Mouse (Mus musculus): ENCODE data around the gene Rgs21.

- TF ChIP-seq CTCF (IDR thresholded peaks at IDR 0.05; ENCODE audit: insufficient read depth, low read depth, low read length) (no peak), POLR2A (IDR thresholded peaks at IDR 0.05; ENCODE audit: insufficient read depth, low read depth, low read length) (no peak)
These were observed 22.9 kb downstream of the Rgs21 start for GRCm38 (mm10) chr1:144544497-144544961.
